Mouse (Mus musculus): Measurements from ENCODE around the gene 2010315B03Rik. TPM values are rescaled to one million over a fixed set of nuclear protein-coding genes. Genes with fewer than 3 reads are reported as not detected.

Gene 2010315B03Rik
- 3.8 and 4.5 TPM in 2 replicates for polyA plus RNA-seq (2015; fragmentation: Nextera tagmentation; extraction: Ambion mirVana)

DNA sequence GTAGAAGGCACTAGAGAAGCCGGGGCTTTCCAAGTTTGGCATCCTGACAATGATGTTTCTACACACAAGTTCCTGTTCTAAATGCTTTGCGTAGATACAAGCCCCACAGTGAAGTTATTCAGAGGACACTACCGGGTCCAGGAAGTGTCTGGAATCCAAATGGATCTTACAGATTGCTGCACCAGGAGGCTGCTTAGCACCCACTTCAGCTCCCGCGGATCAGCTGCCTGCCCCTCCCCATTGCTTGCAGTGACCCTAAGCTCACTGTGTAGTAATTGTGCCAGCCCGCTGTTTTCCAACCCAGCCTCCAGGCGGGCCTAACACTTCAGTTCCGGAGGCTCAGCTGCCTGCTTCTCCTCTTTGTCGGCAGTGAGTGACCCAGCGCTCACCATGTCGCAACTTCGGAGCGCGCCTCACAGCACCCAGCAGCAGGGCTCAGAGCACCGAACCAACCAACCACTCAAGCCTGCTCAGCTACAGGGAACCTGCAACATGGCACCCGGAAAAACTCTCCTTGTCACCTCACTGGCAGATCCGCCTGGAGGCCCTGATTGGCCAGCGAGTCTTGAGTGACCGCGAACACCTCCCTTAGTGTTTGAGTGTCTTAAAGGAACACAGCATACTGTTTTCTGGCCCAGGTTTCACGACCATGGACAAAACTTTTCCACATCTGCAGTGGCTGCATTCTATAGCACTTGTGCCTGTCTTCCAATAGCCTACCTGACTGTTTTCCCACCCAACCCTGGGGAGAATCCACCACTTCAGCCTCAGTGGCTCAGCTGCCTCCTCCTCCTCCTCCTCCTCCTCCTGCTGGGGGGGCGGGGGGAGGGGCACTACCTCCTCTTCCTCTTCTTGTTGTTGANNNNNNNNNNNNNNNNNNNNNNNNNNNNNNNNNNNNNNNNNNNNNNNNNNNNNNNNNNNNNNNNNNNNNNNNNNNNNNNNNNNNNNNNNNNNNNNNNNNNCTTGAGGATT is at the start of gene 2010315B03Rik:
Gene 2010315B03Rik (minus strand): TSS at position 526 of the 972 bp plus-strand sequence.
- peak within 1 kb of the TSS; percentile 74 for H3K9ac ChIP-seq (ENCODE audit: low read depth, low read length)
- peak within 1 kb of the TSS; percentile 92 for H3K27ac ChIP-seq (ENCODE audit: low read length)
- no peaks in the 10 kb centered on the region for H3K4me1 ChIP-seq (ENCODE audit: control insufficient read depth, low read depth, low read length)
- ATAC-seq (ENCODE audit: low read depth) = peak; percentile 97
- no peaks in the 10 kb centered on the region for H3K27me3 ChIP-seq (ENCODE audit: control insufficient read depth, insufficient read depth, low read depth, low read length)
- WGBS (ENCODE audit: insufficient replicate concordance) = 1% methylated on average over 21 of the region's 22 CpGs
- H3K9me3 ChIP-seq (replicated peaks; ENCODE audit: control insufficient read depth, low read length) = no peaks in the 10 kb centered on the region
- no peaks in the 10 kb centered on the region for H3K36me3 ChIP-seq (ENCODE audit: control insufficient read depth, insufficient read depth)
- H3K4me2 ChIP-seq (ENCODE audit: low read depth, low read length) = peak within 1 kb of the TSS; percentile 64
- H3K4me3 ChIP-seq (ENCODE audit: low read depth, low read length) = peak within 1 kb of the TSS; percentile 74

DNA sequence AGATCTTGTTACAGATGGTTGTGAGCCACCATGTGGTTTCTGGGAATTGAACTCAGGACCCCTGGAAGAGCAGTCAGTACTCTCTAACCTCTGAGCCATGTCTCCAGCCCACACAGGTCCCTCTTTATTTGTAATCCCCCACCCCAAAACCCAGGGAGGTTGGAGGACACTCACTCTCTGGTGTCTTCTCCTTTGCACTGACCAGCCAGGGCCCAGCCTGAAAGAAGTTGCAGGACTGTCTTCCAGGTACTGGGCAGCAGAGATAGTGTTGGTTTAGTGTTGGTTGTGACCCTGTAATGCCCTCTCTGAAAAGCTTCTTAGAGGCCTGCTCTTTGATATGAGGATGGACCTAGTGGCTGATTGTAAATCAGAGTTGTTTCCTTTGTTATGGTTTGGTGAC is 994 bp downstream of the 2010315B03Rik start:
- Histone ChIP-seq H3K9ac (ENCODE audit: low read depth, low read length) (no peak overlapping the region), H3K27ac (ENCODE audit: low read length) (no peak overlapping the region; the same call in 1 of the 2 replicates), H3K36me3 (ENCODE audit: control insufficient read depth, insufficient read depth) (no peaks in the 10 kb centered on the region), H3K4me3 (ENCODE audit: low read depth, low read length) (peak overlapping the region; percentile 74), H3K27me3 (ENCODE audit: control insufficient read depth, insufficient read depth, low read depth, low read length) (no peaks in the 10 kb centered on the region), H3K4me2 (ENCODE audit: low read depth, low read length) (peak overlapping the region; percentile 64), H3K4me1 (ENCODE audit: control insufficient read depth, low read depth, low read length) (no peaks in the 10 kb centered on the region), H3K9me3 (replicated peaks; ENCODE audit: control insufficient read depth, low read length) (no peaks in the 10 kb centered on the region)
- no peak for ATAC-seq (ENCODE audit: low read depth)

DNA sequence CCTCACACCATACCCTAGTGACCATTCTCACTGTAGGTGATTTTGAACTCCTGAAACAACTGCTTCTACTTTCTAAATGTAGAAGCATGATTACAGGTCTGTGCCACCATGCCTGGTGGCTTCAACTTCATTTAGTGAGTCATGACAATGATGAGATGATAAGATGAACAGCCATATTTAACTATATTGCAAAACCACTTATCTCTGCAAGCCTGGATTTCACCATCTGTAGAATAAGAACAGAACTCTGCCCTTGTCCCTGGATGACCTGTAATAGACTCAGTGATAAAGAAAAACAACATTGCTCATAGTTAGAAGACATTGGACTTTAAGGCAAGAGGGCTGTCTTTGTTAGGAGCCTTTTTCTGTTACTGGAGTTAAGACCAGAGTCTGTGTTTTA is 24.2 kb downstream of the 2010315B03Rik start:
- Histone ChIP-seq H3K9me3 (replicated peaks; ENCODE audit: control insufficient read depth, low read length) (no peaks in the 10 kb centered on the region), H3K9ac (ENCODE audit: low read depth, low read length) (no peak overlapping the region), H3K27me3 (ENCODE audit: control insufficient read depth, insufficient read depth, low read depth, low read length) (no peaks in the 10 kb centered on the region), H3K4me3 (ENCODE audit: low read depth, low read length) (no peak overlapping the region), H3K36me3 (ENCODE audit: control insufficient read depth, insufficient read depth) (0 out of 2 replicates have a peak, but pooled peaks cover 2% of the 10 kb centered on the region), H3K4me1 (ENCODE audit: control insufficient read depth, low read depth, low read length) (no peaks in the 10 kb centered on the region), H3K27ac (ENCODE audit: low read length) (no peak overlapping the region), H3K4me2 (ENCODE audit: low read depth, low read length) (no peak overlapping the region)
- ATAC-seq (ENCODE audit: low read depth) = no peak

DNA sequence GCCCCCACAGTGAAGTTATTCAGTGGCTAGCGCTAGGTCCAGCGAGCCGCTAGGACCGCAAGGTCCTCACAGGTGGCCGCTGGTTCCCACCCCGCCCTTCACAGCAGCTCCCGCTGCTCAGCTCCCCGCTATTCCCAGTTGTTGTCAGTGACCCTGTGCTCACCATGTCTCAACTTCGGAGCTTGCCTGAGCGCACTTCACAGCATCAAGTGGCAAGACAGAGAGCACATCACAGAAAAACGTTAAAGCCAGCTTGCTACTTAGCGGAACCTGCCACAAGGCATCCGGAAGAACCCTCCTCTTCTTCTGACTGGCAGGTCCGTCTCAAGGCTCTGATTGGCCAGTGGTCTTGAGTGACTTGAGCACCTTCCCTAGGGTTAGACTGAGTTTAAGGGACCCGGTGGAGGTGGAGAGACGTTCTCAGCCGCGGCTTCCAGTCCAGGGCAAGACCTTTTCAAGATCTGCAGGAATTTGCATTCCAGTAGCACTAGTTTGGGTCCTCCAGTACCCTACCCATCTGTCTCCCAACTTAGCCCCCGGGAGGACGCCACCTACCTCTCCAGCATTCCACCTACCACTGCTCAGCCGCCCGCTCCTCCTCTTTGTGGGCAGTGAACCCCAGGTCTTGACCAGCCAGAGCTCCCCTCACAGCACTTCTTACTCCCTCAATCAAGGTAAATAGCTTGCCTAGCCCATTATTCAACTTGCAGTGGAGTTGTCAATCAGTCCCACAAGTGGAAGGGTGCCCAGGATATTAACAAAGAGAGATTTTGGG is 30.4 kb downstream of the 2010315B03Rik start:
- peak; percentile 96 for ATAC-seq (ENCODE audit: low read depth)
- Histone ChIP-seq H3K4me2 (ENCODE audit: low read depth, low read length) (peak overlapping the region; percentile 78), H3K27ac (ENCODE audit: low read length) (peak overlapping the region; percentile 72), H3K36me3 (ENCODE audit: control insufficient read depth, insufficient read depth) (no peaks in the 10 kb centered on the region), H3K4me1 (ENCODE audit: control insufficient read depth, low read depth, low read length) (peaks cover 22% of the 10 kb centered on the region), H3K9ac (ENCODE audit: low read depth, low read length) (peak overlapping the region; percentile 80), H3K27me3 (ENCODE audit: control insufficient read depth, insufficient read depth, low read depth, low read length) (no peaks in the 10 kb centered on the region), H3K4me3 (ENCODE audit: low read depth, low read length) (peak overlapping the region; percentile 83), H3K9me3 (replicated peaks; ENCODE audit: control insufficient read depth, low read length) (no peaks in the 10 kb centered on the region)
- 0% methylated on average over 22 of the region's 22 CpGs for WGBS (ENCODE audit: insufficient replicate concordance)

DNA sequence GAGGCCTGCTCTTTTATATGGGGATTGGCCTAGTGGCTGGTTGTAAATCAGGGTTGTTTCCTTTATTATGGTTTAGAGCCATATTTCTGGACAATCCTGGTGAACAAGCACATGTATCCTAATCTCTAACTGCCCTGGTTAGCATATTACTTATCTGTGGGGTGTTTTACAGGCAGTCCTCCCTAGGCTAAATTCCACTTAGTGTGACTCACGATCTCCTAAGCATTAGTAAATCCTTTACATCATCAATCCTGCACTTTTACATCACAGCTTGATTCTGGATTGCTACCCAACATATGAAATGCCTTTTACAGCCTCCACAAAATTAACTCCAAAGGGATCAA is 31.1 kb downstream of the 2010315B03Rik start:
- peak; percentile 25; the same call in 1 of the 2 replicates for ATAC-seq (ENCODE audit: low read depth)
- WGBS (ENCODE audit: insufficient replicate concordance) = 5% methylated on average over 1 of the region's 1 CpGs

DNA sequence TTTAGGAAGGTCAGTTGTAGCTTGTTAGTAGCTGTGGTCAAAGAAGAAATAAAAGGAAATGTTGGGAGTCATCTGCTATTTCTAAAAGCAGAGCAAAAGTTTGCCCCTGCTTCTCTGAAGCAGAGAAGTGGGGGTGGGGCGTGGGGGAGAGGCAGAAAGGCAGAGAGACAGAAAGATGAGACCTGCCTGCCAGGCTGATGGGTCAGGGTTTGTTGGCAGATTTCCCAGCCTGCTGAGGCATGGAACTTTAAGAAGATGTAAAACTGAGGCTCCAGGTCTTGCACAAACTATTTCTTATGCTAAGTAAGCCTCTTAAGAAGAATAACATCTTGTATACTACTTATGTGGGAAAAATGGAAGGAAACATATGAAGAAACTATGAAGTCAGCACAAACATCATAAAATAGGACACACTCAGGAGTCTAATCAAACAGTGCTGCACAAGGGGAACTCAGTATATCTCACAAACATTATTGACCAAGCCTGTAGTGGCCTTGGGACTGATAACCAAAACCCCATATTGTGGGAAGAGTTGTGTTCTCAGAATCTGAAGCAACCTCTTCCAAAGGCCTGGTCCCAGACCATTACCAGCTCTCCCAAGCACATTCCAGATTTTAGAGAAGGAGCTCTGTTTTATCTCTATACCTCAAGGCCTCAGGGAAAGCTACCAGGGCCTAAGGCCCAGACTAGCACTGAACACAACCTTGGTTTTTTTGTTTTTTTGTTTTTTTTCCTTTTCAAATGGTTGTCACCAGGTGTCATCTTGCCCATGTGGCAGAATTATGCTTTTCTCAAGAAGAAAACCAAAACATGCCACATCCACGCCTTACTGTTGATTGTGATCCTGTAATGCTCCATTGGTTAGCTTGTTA is 31.7 kb downstream of the 2010315B03Rik start:
- H3K4me1 ChIP-seq (ENCODE audit: control insufficient read depth, low read depth, low read length) = peaks cover 22% of the 10 kb centered on the region
- H3K4me3 ChIP-seq (ENCODE audit: low read depth, low read length) = peak overlapping the region; percentile 83
- H3K9ac ChIP-seq (ENCODE audit: low read depth, low read length) = peak overlapping the region; percentile 80; the same call in 1 of the 2 replicates
- no peak for ATAC-seq (ENCODE audit: low read depth)
- WGBS (ENCODE audit: insufficient replicate concordance) = 51% methylated on average over 2 of the region's 2 CpGs
- peak overlapping the region; percentile 78 for H3K4me2 ChIP-seq (ENCODE audit: low read depth, low read length)
- H3K36me3 ChIP-seq (ENCODE audit: control insufficient read depth, insufficient read depth) = no peaks in the 10 kb centered on the region
- H3K9me3 ChIP-seq (replicated peaks; ENCODE audit: control insufficient read depth, low read length) = no peaks in the 10 kb centered on the region
- H3K27ac ChIP-seq (ENCODE audit: low read length) = no peak overlapping the region
- no peaks in the 10 kb centered on the region for H3K27me3 ChIP-seq (ENCODE audit: control insufficient read depth, insufficient read depth, low read depth, low read length)

More for the DNA sequence above, 31.1 kb downstream of the 2010315B03Rik start:
- Histone ChIP-seq H3K4me1 (ENCODE audit: control insufficient read depth, low read depth, low read length) (peaks cover 22% of the 10 kb centered on the region), H3K27ac (ENCODE audit: low read length) (peak overlapping the region; percentile 72; the same call in 1 of the 2 replicates), H3K9me3 (replicated peaks; ENCODE audit: control insufficient read depth, low read length) (no peaks in the 10 kb centered on the region), H3K27me3 (ENCODE audit: control insufficient read depth, insufficient read depth, low read depth, low read length) (no peaks in the 10 kb centered on the region), H3K9ac (ENCODE audit: low read depth, low read length) (peak overlapping the region; percentile 80), H3K36me3 (ENCODE audit: control insufficient read depth, insufficient read depth) (no peaks in the 10 kb centered on the region), H3K4me3 (ENCODE audit: low read depth, low read length) (peak overlapping the region; percentile 83), H3K4me2 (ENCODE audit: low read depth, low read length) (peak overlapping the region; percentile 78)

DNA sequence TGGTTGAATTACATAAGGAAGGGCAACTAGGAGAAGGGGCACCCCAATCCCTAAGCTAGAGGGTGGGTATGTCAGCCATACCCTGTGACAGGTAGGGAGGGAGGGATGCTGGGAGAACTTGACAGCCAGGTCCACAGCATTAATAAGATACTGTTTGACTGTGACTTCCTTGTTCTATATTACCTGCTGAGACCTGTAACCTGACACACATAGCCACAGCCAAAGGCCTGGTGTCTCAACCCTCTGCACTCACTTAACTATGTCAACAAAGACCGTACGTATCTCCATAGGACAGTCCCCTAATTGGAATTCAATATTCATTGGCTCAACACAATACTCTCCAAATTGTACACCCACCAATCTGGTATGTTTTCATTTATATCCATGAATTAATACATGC is 33.2 kb downstream of the 2010315B03Rik start:
- H3K4me1 ChIP-seq (ENCODE audit: control insufficient read depth, low read depth, low read length) = peaks cover 22% of the 10 kb centered on the region
- no peaks in the 10 kb centered on the region for H3K36me3 ChIP-seq (ENCODE audit: control insufficient read depth, insufficient read depth)
- no peaks in the 10 kb centered on the region for H3K9me3 ChIP-seq (replicated peaks; ENCODE audit: control insufficient read depth, low read length)
- H3K27me3 ChIP-seq (ENCODE audit: control insufficient read depth, insufficient read depth, low read depth, low read length) = no peaks in the 10 kb centered on the region
- no peak overlapping the region for H3K27ac ChIP-seq (ENCODE audit: low read length)
- no peak overlapping the region for H3K4me2 ChIP-seq (ENCODE audit: low read depth, low read length)
- 33% methylated on average over 2 of the region's 2 CpGs for WGBS (ENCODE audit: insufficient replicate concordance)
- no peak overlapping the region for H3K9ac ChIP-seq (ENCODE audit: low read depth, low read length)
- ATAC-seq (ENCODE audit: low read depth) = no peak
- H3K4me3 ChIP-seq (ENCODE audit: low read depth, low read length) = no peak overlapping the region

DNA sequence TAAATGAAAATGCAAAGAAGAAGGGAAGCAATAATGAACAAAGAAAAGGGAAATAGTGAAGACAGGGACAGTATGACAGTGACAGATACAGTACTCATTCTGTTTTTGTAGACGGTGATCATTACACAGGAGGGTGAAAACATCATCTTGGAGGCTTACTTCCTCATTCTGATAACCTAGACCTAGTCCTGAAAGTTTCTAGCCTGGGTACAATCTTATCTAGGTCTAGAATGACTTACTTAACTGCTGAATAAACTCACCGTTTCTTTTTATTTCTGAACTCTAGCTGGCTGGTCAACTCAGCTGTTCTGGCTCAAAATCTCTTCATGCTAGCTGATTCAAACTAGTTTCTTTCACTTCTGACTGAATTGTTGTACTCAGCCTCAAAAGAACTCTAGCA is 37.4 kb downstream of the 2010315B03Rik start:
- no peak overlapping the region for H3K4me2 ChIP-seq (ENCODE audit: low read depth, low read length)
- H3K27ac ChIP-seq (ENCODE audit: low read length) = no peak overlapping the region
- no peaks in the 10 kb centered on the region for H3K27me3 ChIP-seq (ENCODE audit: control insufficient read depth, insufficient read depth, low read depth, low read length)
- peaks cover 4% of the 10 kb centered on the region for H3K4me1 ChIP-seq (ENCODE audit: control insufficient read depth, low read depth, low read length)
- 49% methylated on average over 2 of the region's 2 CpGs for WGBS (ENCODE audit: insufficient replicate concordance)
- no peak overlapping the region for H3K9ac ChIP-seq (ENCODE audit: low read depth, low read length)
- no peak for ATAC-seq (ENCODE audit: low read depth)
- no peaks in the 10 kb centered on the region for H3K9me3 ChIP-seq (replicated peaks; ENCODE audit: control insufficient read depth, low read length)
- H3K36me3 ChIP-seq (ENCODE audit: control insufficient read depth, insufficient read depth) = peaks cover 7% of the 10 kb centered on the region; the same call in 1 of the 2 replicates
- H3K4me3 ChIP-seq (ENCODE audit: low read depth, low read length) = no peak overlapping the region

Data from liver, embryonic 16.5 days (tissue).